Mouse (Mus musculus) forebrain, postnatal 0 days (tissue): Measurements from ENCODE around the gene Adgrl3. TPM values are rescaled to one million over a fixed set of nuclear protein-coding genes. Genes with fewer than 3 reads are reported as not detected.

Source experiments
- ATAC-seq: fragments of 200-750 bp; cut with Nextera tagmentation; 2 replicates; pipeline ENCODE4 v1.8.0; 2017; ENCODE audit warnings: mild to moderate bottlenecking, moderate library complexity
- DNase-seq: peaks from one replicate; pipeline ENCODE4 v3.0.0-alpha.2; 2015
- H3K27ac ChIP-seq: fragments of 300-500 bp; sonication (generic); 2 replicates; pipeline ENCODE4 v1.5.1; 2014; ENCODE audit warnings: low read depth, mild to moderate bottlenecking, antibody characterized with exemption, low read length, moderate library complexity, mixed read lengths
- H3K27me3 ChIP-seq: fragments of 300-500 bp; sonication (generic); 2 replicates; pipeline ENCODE4 v1.6.1; 2014; ENCODE audit warnings: mild to moderate bottlenecking, low read length, mixed read lengths; ENCODE audit not compliant: insufficient read depth
- H3K36me3 ChIP-seq: fragments of 300-500 bp; sonication (generic); 2 replicates; pipeline ENCODE4 v1.6.1; 2014; ENCODE audit warnings: mild to moderate bottlenecking, moderate library complexity; ENCODE audit not compliant: insufficient read depth
- H3K4me1 ChIP-seq: fragments of 300-500 bp; sonication (generic); 2 replicates; pipeline ENCODE4 v1.6.1; 2014; ENCODE audit warnings: antibody characterized with exemption; ENCODE audit not compliant: insufficient read depth
- H3K4me2 ChIP-seq: fragments of 300-500 bp; sonication (generic); 2 replicates; pipeline ENCODE4 v1.6.1; 2014; ENCODE audit warnings: low read depth, mild to moderate bottlenecking, moderate library complexity
- H3K4me3 ChIP-seq: fragments of 300-500 bp; sonication (generic); 2 replicates; pipeline ENCODE4 v1.5.1; 2014; ENCODE audit warnings: low read depth, low read length, mixed read lengths
- H3K9ac ChIP-seq: fragments of 300-500 bp; sonication (generic); 2 replicates; pipeline ENCODE4 v1.6.1; 2014; ENCODE audit warnings: mild to moderate bottlenecking
- H3K9me3 ChIP-seq: fragments of 300-500 bp; sonication (generic); 2 replicates; pipeline ENCODE4 v1.6.1; 2016; ENCODE audit warnings: low read length
- CTCF ChIP-seq: sonication (generic); IDR thresholded peaks from 2 replicates; pipeline ENCODE4 v1.5.1; 2016; ENCODE audit warnings: antibody characterized with exemption, control low read depth, low read depth
- WGBS: fragments of 180-500 bp; shearing (Covaris S2); extraction: QIAGEN DNeasy Blood & Tissue Kit; methylation state at CpG from one replicate; pipeline ENCODE4 v1.1.7; 2014; 5-methylcytosine and 5-hydroxymethylcytosine counted together
- polyA plus RNA-seq: library from polyadenylated mRNA; unstranded; fragments of >200 nt; fragmentation: Nextera tagmentation; extraction: Ambion mirVana; gene quantifications from 2 replicates; pipeline ENCODE4 v1.2.1, GENCODE M21; 2015
- total RNA-seq: library from RNA; depleted of rRNA; stranded (reverse); fragments of >200 nt; gene quantifications from 2 replicates; pipeline ENCODE4 v1.2.3, GENCODE M21; 2014

Gene Adgrl3
- total and polyA plus RNA-seq, 2 experiments from 2014 or later, result 39.2 to 174 TPM

- Histone ChIP-seq H3K27me3 (no peaks in the 10 kb centered on the region), H3K36me3 (no peaks in the 10 kb centered on the region), H3K27ac (no peak overlapping the region), H3K4me1 (no peaks in the 10 kb centered on the region), H3K4me2 (no peak overlapping the region), H3K4me3 (no peak overlapping the region), H3K9me3 (no peaks in the 10 kb centered on the region), H3K9ac (no peak overlapping the region)
- DNase-seq (no peak), ATAC-seq (no peak)
- no peak for TF ChIP-seq CTCF
- 19% methylated on average over 1 of the region's 1 CpGs for WGBS
These were observed 265.7 kb downstream of the Adgrl3 start for GRCm38 (mm10) chr5:81285643-81286042.

GRCm38 (mm10) chr5:81301874-81302273 is 281.9 kb downstream of the Adgrl3 start:
- Histone ChIP-seq H3K4me1 (no peaks in the 10 kb centered on the region), H3K4me3 (no peak overlapping the region), H3K9me3 (no peaks in the 10 kb centered on the region), H3K36me3 (no peaks in the 10 kb centered on the region), H3K4me2 (no peak overlapping the region), H3K27me3 (no peaks in the 10 kb centered on the region), H3K27ac (no peak overlapping the region), H3K9ac (no peak overlapping the region)
- ATAC-seq (no peak), DNase-seq (no peak)
- TF ChIP-seq CTCF, result no peak

GRCm38 (mm10) chr5:81317406-81318112 is 297.6 kb downstream of the Adgrl3 start:
- Histone ChIP-seq H3K36me3 (no peaks in the 10 kb centered on the region), H3K27me3 (no peaks in the 10 kb centered on the region), H3K9me3 (no peaks in the 10 kb centered on the region), H3K27ac (no peak overlapping the region), H3K9ac (no peak overlapping the region), H3K4me1 (0 out of 2 replicates have a peak, but pooled peaks cover 5% of the 10 kb centered on the region), H3K4me3 (no peak overlapping the region), H3K4me2 (no peak overlapping the region)
- DNase-seq, result no peak
- no peak for TF ChIP-seq CTCF
- 96% methylated on average over 3 of the region's 3 CpGs for WGBS
- no peak for ATAC-seq

- Histone ChIP-seq H3K4me2 (no peak overlapping the region), H3K9me3 (no peaks in the 10 kb centered on the region), H3K27me3 (no peaks in the 10 kb centered on the region), H3K9ac (no peak overlapping the region), H3K36me3 (no peaks in the 10 kb centered on the region), H3K27ac (0 out of 2 replicates have a peak overlapping the region, but pooled peaks have one; percentile 3), H3K4me1 (0 out of 2 replicates have a peak, but pooled peaks cover 5% of the 10 kb centered on the region), H3K4me3 (no peak overlapping the region)
- ATAC-seq (no peak), DNase-seq (no peak)
- TF ChIP-seq CTCF, result no peak
- 14% methylated on average over 2 of the region's 2 CpGs for WGBS
These were observed 301.5 kb downstream of the Adgrl3 start for GRCm38 (mm10) chr5:81321276-81321934.

- 0 out of 2 replicates have a peak, but pooled peaks cover 5% of the 10 kb centered on the region for H3K4me1 ChIP-seq
- WGBS, result 43% methylated on average over 4 of the region's 4 CpGs
- H3K27ac ChIP-seq, result no peak overlapping the region
- H3K36me3 ChIP-seq, result no peaks in the 10 kb centered on the region
- no peak overlapping the region for H3K4me2 ChIP-seq
- 0 out of 2 replicates have a peak, but pooled peaks have one; percentile 25 for ATAC-seq
- no peaks in the 10 kb centered on the region for H3K27me3 ChIP-seq
- no peak overlapping the region for H3K9ac ChIP-seq
- peak; percentile 43 for DNase-seq
- TF ChIP-seq CTCF, result no peak
- H3K4me3 ChIP-seq, result no peak overlapping the region
- no peaks in the 10 kb centered on the region for H3K9me3 ChIP-seq
These were observed 302.1 kb downstream of the Adgrl3 start for GRCm38 (mm10) chr5:81322064-81322463.

- no peaks in the 10 kb centered on the region for H3K27me3 ChIP-seq
- no peak overlapping the region for H3K4me2 ChIP-seq
- H3K4me1 ChIP-seq, result no peaks in the 10 kb centered on the region
- WGBS, result 87% methylated on average over 4 of the region's 4 CpGs
- no peak overlapping the region for H3K9ac ChIP-seq
- H3K36me3 ChIP-seq, result no peaks in the 10 kb centered on the region
- H3K27ac ChIP-seq, result no peak overlapping the region
- TF ChIP-seq CTCF, result no peak
- no peaks in the 10 kb centered on the region for H3K9me3 ChIP-seq
- no peak for DNase-seq
- no peak overlapping the region for H3K4me3 ChIP-seq
- ATAC-seq, result no peak
These were observed 307.0 kb downstream of the Adgrl3 start for GRCm38 (mm10) chr5:81326916-81327315.

- Histone ChIP-seq H3K4me3 (no peak overlapping the region), H3K4me2 (no peak overlapping the region), H3K27ac (no peak overlapping the region), H3K9ac (no peak overlapping the region), H3K36me3 (no peaks in the 10 kb centered on the region), H3K27me3 (no peaks in the 10 kb centered on the region), H3K9me3 (no peaks in the 10 kb centered on the region), H3K4me1 (no peaks in the 10 kb centered on the region)
- no peak for TF ChIP-seq CTCF
- 86% methylated on average over 1 of the region's 1 CpGs for WGBS
- DNase-seq (no peak), ATAC-seq (no peak)
These were observed 307.5 kb downstream of the Adgrl3 start for GRCm38 (mm10) chr5:81327392-81327791.
